Mouse (Mus musculus) limb, embryonic 14.5 days (tissue): ENCODE results near the gene Krt86. TPM values are rescaled to one million over a fixed set of nuclear protein-coding genes. Genes with fewer than 3 reads are reported as not detected.

Experiments used
- ATAC-seq: fragments of 200-750 bp; cut with Nextera tagmentation; 2 replicates; pipeline ENCODE4 v1.8.0; 2017; ENCODE audit warnings: low read depth, moderate number of reproducible peaks, moderate TSS enrichment; ENCODE audit not compliant: low FRiP score
- DNase-seq: peaks from one replicate; pipeline ENCODE4 v3.0.0-alpha.2; 2015; ENCODE audit warnings: low spot score
- H3K27ac ChIP-seq: fragments of 300-500 bp; sonication (generic); replicated peaks from 2 replicates; pipeline ENCODE4 v1.5.1; 2014; ENCODE audit warnings: low read depth, mild to moderate bottlenecking, low read length, moderate library complexity, mixed read lengths
- H3K27me3 ChIP-seq: fragments of 300-500 bp; sonication (generic); 2 replicates; pipeline ENCODE4 v1.6.1; 2014; ENCODE audit warnings: low read length, mixed read lengths; ENCODE audit not compliant: control insufficient read depth, insufficient read depth
- H3K36me3 ChIP-seq: fragments of 300-500 bp; sonication (generic); 2 replicates; pipeline ENCODE4 v1.6.1; 2014; ENCODE audit warnings: mild to moderate bottlenecking, low read length, moderate library complexity, mixed read lengths; ENCODE audit not compliant: control insufficient read depth, insufficient read depth
- H3K4me1 ChIP-seq: fragments of 300-500 bp; sonication (generic); 2 replicates; pipeline ENCODE4 v1.6.1; 2014; ENCODE audit warnings: antibody characterized with exemption, low read length, mixed read lengths; ENCODE audit not compliant: control insufficient read depth, insufficient read depth
- H3K4me2 ChIP-seq: fragments of 300-500 bp; sonication (generic); replicated peaks from 2 replicates; pipeline ENCODE4 v1.6.1; 2014; ENCODE audit warnings: low read depth, mild to moderate bottlenecking, low read length, moderate library complexity; ENCODE audit not compliant: severe bottlenecking
- H3K4me3 ChIP-seq: fragments of 300-500 bp; sonication (generic); replicated peaks from 2 replicates; pipeline ENCODE4 v1.5.1; 2014; ENCODE audit warnings: low read length
- H3K9ac ChIP-seq: fragments of 300-500 bp; sonication (generic); 2 replicates; pipeline ENCODE4 v1.6.1; 2014; ENCODE audit warnings: mild to moderate bottlenecking, low read depth, low read length, moderate library complexity; ENCODE audit not compliant: severe bottlenecking
- H3K9me3 ChIP-seq: fragments of 300-500 bp; sonication (generic); 2 replicates; pipeline ENCODE4 v1.6.1; 2016; ENCODE audit warnings: low read length; ENCODE audit not compliant: control insufficient read depth
- POLR2A ChIP-seq: fragments of 200-500 bp; IDR thresholded peaks from 2 replicates; pipeline ENCODE4 v1.8.0; 2012; ENCODE audit warnings: inconsistent platforms, mild to moderate bottlenecking, moderate library complexity, borderline replicate concordance; ENCODE audit not compliant: insufficient read depth, insufficient read length; ENCODE audit errors: extremely low read depth
- WGBS: fragments of 180-500 bp; shearing (Covaris S2); extraction: QIAGEN DNeasy Blood & Tissue Kit; methylation state at CpG from one replicate; pipeline ENCODE4 v1.1.7; 2014; 5-methylcytosine and 5-hydroxymethylcytosine counted together
- polyA plus RNA-seq, 2 experiments: library from polyadenylated mRNA; depleted of rRNA in 1 of 2; stranded (reverse) in 1 of 2; unstranded in 1 of 2; fragments of >200 nt; fragmentation: Nextera tagmentation in 1 of 2; extraction: Ambion mirVana in 1 of 2; gene quantifications; 2 replicates each; pipeline versions ENCODE4 v1.2.1 to v1.2.3; 2012 to 2014

The Krt86 gene
- polyA plus RNA-seq, 2 experiments, result 0.10 TPM; not detected in 1

DNA sequence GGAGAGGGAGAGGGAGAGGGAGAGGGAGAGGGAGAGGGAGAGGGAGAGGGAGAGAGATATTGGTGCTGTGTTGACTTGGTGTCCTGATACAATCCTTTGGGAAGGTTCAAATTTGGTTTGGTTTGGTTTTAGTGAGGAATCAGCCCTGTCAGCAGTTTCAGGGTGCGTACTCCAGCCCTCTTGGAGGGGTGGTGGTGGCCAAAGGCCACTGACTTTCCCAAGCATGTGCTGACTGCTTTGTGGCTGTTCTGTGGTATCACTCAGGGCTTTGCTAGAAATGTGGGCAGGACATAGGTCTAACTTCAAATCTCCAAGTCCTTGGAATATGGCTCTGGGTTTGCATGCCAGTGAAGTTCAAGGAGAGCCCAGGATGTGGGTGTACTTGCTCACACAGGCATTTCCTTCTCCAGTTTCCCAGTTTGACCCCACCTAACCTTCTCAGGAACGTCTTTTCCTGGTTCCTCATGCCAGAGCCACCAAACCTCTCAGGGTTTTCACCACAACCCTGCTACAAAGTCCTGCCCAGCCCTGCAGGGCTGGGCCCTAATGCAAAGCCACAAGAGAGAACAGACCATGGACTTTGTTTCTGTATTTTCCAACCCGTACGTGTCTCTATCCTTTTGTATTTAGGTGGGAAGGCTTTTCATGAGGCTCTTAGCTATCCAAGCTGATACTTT lies 49.4 kb downstream of the Krt86 start:
- ATAC-seq (no peak), DNase-seq (no peak)
- Histone ChIP-seq H3K36me3 (no peaks in the 10 kb centered on the region), H3K9me3 (no peaks in the 10 kb centered on the region), H3K4me2 (no peak overlapping the region), H3K9ac (no peak overlapping the region), H3K4me3 (no peak overlapping the region), H3K4me1 (no peaks in the 10 kb centered on the region), H3K27me3 (no peaks in the 10 kb centered on the region), H3K27ac (no peak overlapping the region)
- TF ChIP-seq POLR2A, result no peak
- 77% methylated on average over 4 of the region's 4 CpGs for WGBS

Other genes with a start within 250 kb of the Krt86 start
- gene Grasp, start 249.3 kb upstream of the Krt86 start, polyA plus RNA-seq (2012; rRNA removed), result 20.5 and 25.8 TPM in 2 replicates
- gene Grasp, start 249.3 kb upstream of the Krt86 start, polyA plus RNA-seq (2014; fragmentation: Nextera tagmentation; extraction: Ambion mirVana), result 7.4 and 7.5 TPM in 2 replicates
- 19.6 and 31.2 TPM in 2 replicates for gene Nr4a1, start 219.2 kb upstream of the Krt86 start, polyA plus RNA-seq (2012; rRNA removed)
- gene Nr4a1, start 219.2 kb upstream of the Krt86 start, polyA plus RNA-seq (2014; fragmentation: Nextera tagmentation; extraction: Ambion mirVana), result 9.9 and 10.5 TPM in 2 replicates
- gene Atg101, start 189.2 kb upstream of the Krt86 start, polyA plus RNA-seq (2012; rRNA removed), result 42.9 and 47.2 TPM in 2 replicates
- 53.3 and 56.0 TPM in 2 replicates for gene Atg101, start 189.2 kb upstream of the Krt86 start, polyA plus RNA-seq (2014; fragmentation: Nextera tagmentation; extraction: Ambion mirVana)
- gene 6030408B16Rik, start 180.3 kb upstream of the Krt86 start, polyA plus RNA-seq (2012; rRNA removed), result 1.0 and 2.2 TPM in 2 replicates
- gene 6030408B16Rik, start 180.3 kb upstream of the Krt86 start, polyA plus RNA-seq (2014; fragmentation: Nextera tagmentation; extraction: Ambion mirVana), result 0.74 and 1.8 TPM in 2 replicates
- 3.3 and 3.6 TPM in 2 replicates for gene Krt80, start 103.3 kb upstream of the Krt86 start, polyA plus RNA-seq (2012; rRNA removed)
- 3.8 TPM in 2 replicates for gene Krt80, start 103.3 kb upstream of the Krt86 start, polyA plus RNA-seq (2014; fragmentation: Nextera tagmentation; extraction: Ambion mirVana)
- gene Krt7, start 62.4 kb upstream of the Krt86 start, polyA plus RNA-seq (2012; rRNA removed), result 13.8 and 19.3 TPM in 2 replicates
- 26.7 and 29.7 TPM in 2 replicates for gene Krt7, start 62.4 kb upstream of the Krt86 start, polyA plus RNA-seq (2014; fragmentation: Nextera tagmentation; extraction: Ambion mirVana)
- gene Krt87, start 34.7 kb upstream of the Krt86 start, polyA plus RNA-seq (2012; rRNA removed), result 0.73 and 1.5 TPM in 2 replicates
- gene Krt87, start 34.7 kb upstream of the Krt86 start, polyA plus RNA-seq (2014; fragmentation: Nextera tagmentation; extraction: Ambion mirVana), result 0.61 and 0.89 TPM in 2 replicates
- 0.15 TPM in 1 of 2 replicates, not detected in the other for gene Krt88, start 25.7 kb upstream of the Krt86 start, polyA plus RNA-seq (2012; rRNA removed)
- gene Krt88, start 25.7 kb upstream of the Krt86 start, polyA plus RNA-seq (2014; fragmentation: Nextera tagmentation; extraction: Ambion mirVana), result not detected in 2 replicates
- gene Krt81, start 9.7 kb upstream of the Krt86 start, polyA plus RNA-seq (2012; rRNA removed), result not detected in 2 replicates
- not detected in 2 replicates for gene Krt81, start 9.7 kb upstream of the Krt86 start, polyA plus RNA-seq (2014; fragmentation: Nextera tagmentation; extraction: Ambion mirVana)
- 0.06 TPM in 1 of 2 replicates, not detected in the other for gene Krt83, start 18.0 kb downstream of the Krt86 start, polyA plus RNA-seq (2012; rRNA removed)
- not detected in 2 replicates for gene Krt83, start 18.0 kb downstream of the Krt86 start, polyA plus RNA-seq (2014; fragmentation: Nextera tagmentation; extraction: Ambion mirVana)
- gene Gm49425, start 43.8 kb downstream of the Krt86 start, polyA plus RNA-seq (2012; rRNA removed), result 0.22 and 0.23 TPM in 2 replicates
- 0.30 and 0.45 TPM in 2 replicates for gene Gm49425, start 43.8 kb downstream of the Krt86 start, polyA plus RNA-seq (2014; fragmentation: Nextera tagmentation; extraction: Ambion mirVana)
- gene Krt84, start 59.3 kb downstream of the Krt86 start, polyA plus RNA-seq (2012; rRNA removed), result 0.92 and 1.8 TPM in 2 replicates
- gene Krt84, start 59.3 kb downstream of the Krt86 start, polyA plus RNA-seq (2014; fragmentation: Nextera tagmentation; extraction: Ambion mirVana), result 4.8 and 8.1 TPM in 2 replicates
- gene Krt82, start 77.2 kb downstream of the Krt86 start, polyA plus RNA-seq (2012; rRNA removed), result not detected in 2 replicates
- gene Krt82, start 77.2 kb downstream of the Krt86 start, polyA plus RNA-seq (2014; fragmentation: Nextera tagmentation; extraction: Ambion mirVana), result not detected in 2 replicates
- 0.06 and 0.08 TPM in 2 replicates for gene Krt90, start 89.5 kb downstream of the Krt86 start, polyA plus RNA-seq (2012; rRNA removed)
- gene Krt90, start 89.5 kb downstream of the Krt86 start, polyA plus RNA-seq (2014; fragmentation: Nextera tagmentation; extraction: Ambion mirVana), result 0.07 and 0.10 TPM in 2 replicates
- 0.52 and 0.70 TPM in 2 replicates for gene Krt75, start 100.4 kb downstream of the Krt86 start, polyA plus RNA-seq (2012; rRNA removed)
- 0.93 and 0.96 TPM in 2 replicates for gene Krt75, start 100.4 kb downstream of the Krt86 start, polyA plus RNA-seq (2014; fragmentation: Nextera tagmentation; extraction: Ambion mirVana)
- gene Gm5414, start 154.7 kb downstream of the Krt86 start, polyA plus RNA-seq (2012; rRNA removed), result not detected in 2 replicates
- not detected in 2 replicates for gene Gm5414, start 154.7 kb downstream of the Krt86 start, polyA plus RNA-seq (2014; fragmentation: Nextera tagmentation; extraction: Ambion mirVana)
- not detected in 2 replicates for gene Gm5478, start 173.9 kb downstream of the Krt86 start, polyA plus RNA-seq (2012; rRNA removed)
- gene Gm5478, start 173.9 kb downstream of the Krt86 start, polyA plus RNA-seq (2014; fragmentation: Nextera tagmentation; extraction: Ambion mirVana), result not detected in 2 replicates
- gene Krt6b, start 206.8 kb downstream of the Krt86 start, polyA plus RNA-seq (2012; rRNA removed), result not detected in 2 replicates
- not detected in 2 replicates for gene Krt6b, start 206.8 kb downstream of the Krt86 start, polyA plus RNA-seq (2014; fragmentation: Nextera tagmentation; extraction: Ambion mirVana)
- gene Krt6a, start 220.8 kb downstream of the Krt86 start, polyA plus RNA-seq (2012; rRNA removed), result 5.0 and 8.0 TPM in 2 replicates
- 14.0 and 26.5 TPM in 2 replicates for gene Krt6a, start 220.8 kb downstream of the Krt86 start, polyA plus RNA-seq (2014; fragmentation: Nextera tagmentation; extraction: Ambion mirVana)
- gene Krt5, start 239.4 kb downstream of the Krt86 start, polyA plus RNA-seq (2012; rRNA removed), result 322 and 422 TPM in 2 replicates
- 204 and 215 TPM in 2 replicates for gene Krt5, start 239.4 kb downstream of the Krt86 start, polyA plus RNA-seq (2014; fragmentation: Nextera tagmentation; extraction: Ambion mirVana)